Mouse (Mus musculus): ENCODE results near the gene Ugcg.
"Not testable (repeated sequence)": the region's sequence is repeated elsewhere in the genome, so short reads cannot be mapped to it uniquely, and the experiment has no call there.

Gene Ugcg

GRCm38 (mm10) chr4:59260871-59261515 is 71.9 kb downstream of the Ugcg start:
- no peak for DNase-seq

DNA sequence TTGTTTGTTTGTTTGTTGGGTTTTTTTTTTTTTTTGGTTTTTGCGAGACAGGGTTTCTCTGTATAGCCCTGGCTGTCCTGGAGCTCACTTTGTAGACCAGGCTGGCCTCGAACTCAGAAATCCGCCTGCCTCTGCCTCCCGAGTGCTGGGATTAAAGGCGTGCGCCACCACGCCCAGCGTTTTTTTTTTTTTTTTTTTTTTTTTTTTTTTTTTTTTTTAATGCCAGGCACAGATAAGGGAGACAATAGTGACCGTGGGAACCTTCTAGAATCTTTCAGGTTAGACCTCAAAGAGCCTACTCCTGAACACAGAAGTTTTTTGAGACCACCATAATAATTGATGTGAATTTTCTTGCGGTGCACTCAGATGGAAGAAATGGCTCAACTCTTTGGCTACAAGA is 72.5 kb downstream of the Ugcg start:
- not testable (repeated sequence) for DNase-seq

GRCm38 (mm10) chr4:59262156-59262555 is 73.1 kb downstream of the Ugcg start:
- DNase-seq = no peak

DNA sequence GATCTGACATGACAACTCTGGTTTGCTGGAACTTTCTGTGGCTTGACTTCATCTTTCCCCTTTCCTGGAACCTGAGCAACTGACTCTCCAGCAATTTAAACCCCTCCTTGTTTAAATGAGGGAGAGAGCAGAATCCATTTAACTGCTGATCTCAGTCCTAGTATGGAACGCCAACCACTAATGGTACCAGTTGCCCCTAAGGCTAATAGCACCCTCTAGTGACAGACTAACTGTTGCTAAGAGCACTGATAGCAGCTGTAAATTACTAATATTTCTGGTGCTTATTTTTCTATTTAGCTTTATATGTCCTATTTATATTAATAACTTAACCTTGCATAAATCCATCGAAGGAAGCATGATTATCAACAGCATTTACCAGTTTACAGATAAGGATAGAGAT is 74.4 kb downstream of the Ugcg start:
- no peak for DNase-seq

GRCm38 (mm10) chr4:59264611-59265095 is 75.6 kb downstream of the Ugcg start:
- DNase-seq = no peak

DNA sequence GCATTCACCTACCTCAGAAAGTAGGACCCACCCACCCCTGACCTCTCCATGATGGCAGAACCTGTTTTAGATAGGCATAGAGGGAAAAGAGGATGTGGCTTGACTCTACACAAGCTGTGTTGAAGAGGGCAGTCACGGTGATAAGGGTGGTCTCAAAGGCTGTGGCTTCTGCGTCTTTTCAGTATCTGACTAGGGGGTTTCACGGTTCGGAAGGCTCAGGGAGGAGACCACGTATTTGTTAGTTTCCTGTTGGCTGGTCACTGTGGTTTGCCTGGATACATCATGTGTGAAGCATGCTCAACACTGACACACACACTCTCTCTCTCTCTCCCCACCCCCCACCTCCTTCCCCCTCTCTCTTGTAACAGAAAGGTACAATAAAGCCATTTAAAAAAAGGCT is 76.1 kb downstream of the Ugcg start:
- no peak for DNase-seq

DNA sequence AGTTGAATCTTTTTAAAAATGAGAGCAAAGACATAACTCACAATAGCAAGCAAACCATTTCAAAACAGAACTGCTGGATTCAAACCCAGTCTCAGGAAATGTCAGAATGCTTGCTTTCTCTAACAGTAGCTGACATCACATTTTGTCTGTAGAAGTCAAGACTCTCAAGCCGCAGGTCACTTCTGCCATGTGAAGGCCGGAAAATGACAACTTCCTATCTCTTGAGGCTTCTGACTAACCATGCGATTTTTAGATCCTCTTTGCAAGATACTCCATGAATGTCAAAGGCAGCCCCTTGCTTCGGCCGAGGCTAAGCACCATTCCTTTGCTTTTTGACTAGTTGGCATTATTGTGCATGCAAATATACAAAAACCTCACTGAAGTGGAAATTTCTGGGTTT is 76.6 kb downstream of the Ugcg start:
- no peak for DNase-seq
